Mouse (Mus musculus) heart, embryonic 11.5 days (tissue): ENCODE data around the gene Recql5. TPM values are rescaled to one million over a fixed set of nuclear protein-coding genes. Genes with fewer than 3 reads are reported as not detected.

Experiments
- ATAC-seq: fragments of 200-750 bp; cut with Nextera tagmentation; replicated peaks from 2 replicates; pipeline ENCODE4 v1.8.0; 2017; ENCODE audit warnings: moderate library complexity; ENCODE audit not compliant: insufficient number of reproducible peaks, low FRiP score, low TSS enrichment
- H3K27ac ChIP-seq: fragments of 300-500 bp; sonication (generic); 2 replicates; pipeline ENCODE4 v1.5.1; 2014; ENCODE audit warnings: mild to moderate bottlenecking, low read depth, low read length
- H3K27me3 ChIP-seq: fragments of 300-500 bp; sonication (generic); 2 replicates; pipeline ENCODE4 v1.6.1; 2014; ENCODE audit warnings: mild to moderate bottlenecking, low read length, mixed read lengths; ENCODE audit not compliant: control insufficient read depth, insufficient read depth
- H3K36me3 ChIP-seq: fragments of 300-500 bp; sonication (generic); 2 replicates; pipeline ENCODE4 v1.6.1; 2014; ENCODE audit warnings: mild to moderate bottlenecking, low read length, moderate library complexity, mixed read lengths; ENCODE audit not compliant: control insufficient read depth, insufficient read depth
- H3K4me1 ChIP-seq: fragments of 300-500 bp; sonication (generic); 2 replicates; pipeline ENCODE4 v1.6.1; 2014; ENCODE audit warnings: low read length; ENCODE audit not compliant: control insufficient read depth, insufficient read depth
- H3K4me2 ChIP-seq: fragments of 300-500 bp; sonication (generic); 2 replicates; pipeline ENCODE4 v1.6.1; 2014; ENCODE audit warnings: mild to moderate bottlenecking, moderate library complexity
- H3K4me3 ChIP-seq: fragments of 300-500 bp; sonication (generic); 2 replicates; pipeline ENCODE4 v1.5.1; 2014; ENCODE audit warnings: low read depth, low read length
- H3K9ac ChIP-seq: fragments of 300-500 bp; sonication (generic); 2 replicates; pipeline ENCODE4 v1.6.1; 2014; ENCODE audit warnings: mild to moderate bottlenecking, low read depth, low read length, moderate library complexity
- H3K9me3 ChIP-seq: fragments of 300-500 bp; sonication (generic); replicated peaks from 2 replicates; pipeline ENCODE4 v1.6.1; 2016; ENCODE audit warnings: low read length; ENCODE audit not compliant: control insufficient read depth
- WGBS: fragments of 180-500 bp; shearing (Covaris S2); extraction: QIAGEN DNeasy Blood & Tissue Kit; methylation state at CpG from one replicate; pipeline ENCODE4 v1.1.7; 2014; ENCODE audit not compliant: insufficient replicate concordance; 5-methylcytosine and 5-hydroxymethylcytosine counted together
- polyA plus RNA-seq: library from polyadenylated mRNA; unstranded; fragments of >200 nt; fragmentation: Nextera tagmentation; extraction: Ambion mirVana; gene quantifications from 2 replicates; pipeline ENCODE4 v1.2.1, GENCODE M21; 2014

Gene Recql5
- polyA plus RNA-seq = 12.3 and 13.0 TPM in 2 replicates

DNA sequence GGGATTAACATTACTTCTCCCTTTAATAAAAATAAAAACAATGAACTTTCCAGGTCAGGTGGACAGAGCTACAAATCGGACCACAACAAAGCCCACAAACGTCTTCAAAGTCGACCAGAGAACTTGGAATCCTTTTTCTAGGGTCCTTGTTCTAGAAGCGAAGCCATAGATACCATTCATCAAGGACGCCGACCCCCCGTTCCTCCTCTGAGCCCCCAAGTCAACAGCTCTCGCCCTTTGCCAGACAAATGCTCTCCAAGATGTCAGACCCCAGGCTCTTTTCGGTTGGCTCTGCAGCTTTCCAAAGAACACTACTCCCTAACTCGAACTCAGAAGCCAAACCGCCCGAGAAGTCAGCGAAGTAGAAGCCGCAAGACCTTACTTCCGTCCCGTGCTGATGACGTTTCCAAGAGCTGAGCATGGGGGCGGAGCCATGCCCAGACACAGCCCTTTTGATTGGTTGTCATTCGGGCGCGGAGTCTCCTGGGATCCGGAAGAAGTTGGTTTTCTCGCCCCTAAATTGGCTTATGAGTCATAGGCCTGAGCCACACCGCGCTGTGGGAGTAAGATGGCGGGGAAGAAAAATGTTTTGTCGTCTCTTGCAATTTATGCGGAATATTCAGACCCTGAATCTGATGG, at the start of gene Recql5, which contains the start of gene Sap30bp:
Gene Recql5 (minus strand): TSS at position 370 of the 639 bp plus-strand sequence.
Gene Sap30bp (plus strand): TSS at position 175 of the 639 bp plus-strand sequence.
- Histone ChIP-seq H3K9ac (peak within 1 kb of the TSS; percentile 88), H3K9me3 (no peaks in the 10 kb centered on the region), H3K4me3 (peak within 1 kb of the TSS; percentile 85), H3K36me3 (peaks cover 5% of the 10 kb centered on the region), H3K27ac (peak within 1 kb of the TSS; percentile 51; the same call in 1 of the 2 replicates), H3K4me2 (peak within 1 kb of the TSS; percentile 86), H3K4me1 (peaks cover 15% of the 10 kb centered on the region), H3K27me3 (no peaks in the 10 kb centered on the region)
- ATAC-seq = peak; percentile 97
- WGBS = under 1% methylated on average over 28 of the region's 28 CpGs

DNA sequence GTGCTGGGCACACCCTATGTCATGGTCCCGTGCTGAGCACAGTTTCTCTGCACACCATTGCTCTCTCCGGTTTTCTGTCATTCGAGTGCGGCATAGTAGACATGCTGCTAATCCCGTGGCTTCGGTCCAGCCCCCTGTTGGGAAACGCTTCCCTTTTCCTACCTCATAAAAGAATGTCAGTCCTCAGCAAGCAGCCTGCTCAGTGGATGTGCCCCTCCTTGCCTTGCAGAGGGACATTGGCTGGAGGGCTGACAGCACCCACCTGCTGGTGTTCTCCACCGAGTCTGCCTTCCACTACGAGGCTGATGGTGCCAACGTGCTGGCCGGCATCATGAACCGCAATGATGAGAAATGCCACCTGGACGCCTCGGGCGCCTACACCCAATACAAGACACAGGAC, 49.2 kb upstream of the Recql5 start:
- no peaks in the 10 kb centered on the region for H3K9me3 ChIP-seq
- ATAC-seq = no peak
- no peak overlapping the region for H3K4me2 ChIP-seq
- H3K36me3 ChIP-seq = no peaks in the 10 kb centered on the region
- peaks cover 17% of the 10 kb centered on the region for H3K27me3 ChIP-seq
- 86% methylated on average over 15 of the region's 15 CpGs for WGBS
- no peak overlapping the region for H3K9ac ChIP-seq
- no peaks in the 10 kb centered on the region for H3K4me1 ChIP-seq
- no peak overlapping the region for H3K4me3 ChIP-seq
- no peak overlapping the region for H3K27ac ChIP-seq

GRCm38 (mm10) chr11:115975544-115975943, 42.3 kb upstream of the Recql5 start:
- H3K9ac ChIP-seq = no peak overlapping the region
- H3K4me3 ChIP-seq = no peak overlapping the region

GRCm38 (mm10) chr11:115975083-115975420, 41.8 kb upstream of the Recql5 start:
- WGBS = 5% methylated on average over 15 of the region's 18 CpGs
- H3K9ac ChIP-seq = peak overlapping the region; percentile 63
- H3K27me3 ChIP-seq = peaks cover 49% of the 10 kb centered on the region
- H3K4me3 ChIP-seq = peak overlapping the region; percentile 54
- ATAC-seq = no peak
- no peaks in the 10 kb centered on the region for H3K36me3 ChIP-seq
- peaks cover 6% of the 10 kb centered on the region for H3K4me1 ChIP-seq
- H3K27ac ChIP-seq = no peak overlapping the region
- no peaks in the 10 kb centered on the region for H3K9me3 ChIP-seq
- H3K4me2 ChIP-seq = peak overlapping the region; percentile 84

More at GRCm38 (mm10) chr11:115975544-115975943, 42.3 kb upstream of the Recql5 start:
- Histone ChIP-seq H3K36me3 (no peaks in the 10 kb centered on the region), H3K27ac (no peak overlapping the region), H3K4me1 (peaks cover 6% of the 10 kb centered on the region), H3K9me3 (no peaks in the 10 kb centered on the region), H3K27me3 (peaks cover 51% of the 10 kb centered on the region), H3K4me2 (peak overlapping the region; percentile 84)
- 37% methylated on average over 12 of the region's 12 CpGs for WGBS
- no peak for ATAC-seq

DNA sequence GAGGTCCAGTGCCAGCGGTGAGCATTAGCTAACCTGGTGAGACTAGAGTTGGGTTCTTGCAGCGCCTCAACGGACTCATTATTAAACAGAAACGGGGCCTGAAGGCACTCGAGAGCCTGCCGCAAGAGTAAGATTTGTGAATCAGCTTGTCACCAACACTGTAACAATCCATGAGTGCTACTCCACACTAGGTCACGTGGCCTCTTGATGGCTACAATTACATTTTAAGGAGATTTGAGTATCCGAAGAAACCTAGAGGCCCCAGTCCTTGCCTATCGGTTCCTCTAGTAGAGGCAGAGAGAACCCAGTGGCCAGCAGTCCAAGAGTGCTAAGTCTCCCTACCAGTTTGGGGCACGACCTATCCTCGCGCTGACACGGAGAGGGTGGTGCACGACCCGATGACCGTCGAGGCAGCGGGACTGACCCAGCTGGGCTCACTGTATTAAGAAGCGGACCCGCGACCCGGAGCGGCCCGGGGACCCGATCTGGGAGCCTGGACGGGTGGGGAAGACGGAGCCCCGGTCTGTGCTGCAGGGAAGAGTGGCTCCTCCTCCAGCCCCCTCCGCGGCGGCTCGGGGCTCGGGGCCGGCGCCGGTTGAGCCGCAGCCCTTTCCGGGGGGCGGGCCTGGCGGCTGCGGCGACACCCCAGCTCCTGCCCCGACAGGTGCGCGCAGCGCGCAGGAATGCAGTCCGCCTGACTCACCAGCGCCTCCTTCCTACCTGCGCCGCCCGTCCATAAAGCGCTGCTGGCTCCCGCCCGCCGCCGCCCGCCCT, 41.2 kb upstream of the Recql5 start, which contains the start of gene Itgb4:
Gene Itgb4 (plus strand): TSS at position 401 of the 774 bp plus-strand sequence.
- Histone ChIP-seq H3K36me3 (no peaks in the 10 kb centered on the region), H3K9ac (peak within 1 kb of the TSS; percentile 63), H3K27ac (no peak within 1 kb of the TSS), H3K4me2 (peak within 1 kb of the TSS; percentile 84), H3K4me1 (peaks cover 6% of the 10 kb centered on the region), H3K27me3 (peaks cover 49% of the 10 kb centered on the region), H3K9me3 (no peaks in the 10 kb centered on the region), H3K4me3 (peak within 1 kb of the TSS; percentile 54)
- ATAC-seq = no peak
- WGBS = 12% methylated on average over 43 of the region's 58 CpGs

- no peak overlapping the region for H3K4me2 ChIP-seq
- WGBS = 71% methylated on average over 6 of the region's 6 CpGs
- peaks cover 10% of the 10 kb centered on the region for H3K4me1 ChIP-seq
- peaks cover 10% of the 10 kb centered on the region for H3K36me3 ChIP-seq
- H3K27ac ChIP-seq = no peak overlapping the region
- no peaks in the 10 kb centered on the region for H3K9me3 ChIP-seq
- no peak overlapping the region for H3K4me3 ChIP-seq
- H3K27me3 ChIP-seq = peaks cover 28% of the 10 kb centered on the region
- no peak overlapping the region for H3K9ac ChIP-seq
- no peak for ATAC-seq
These were observed 37.7 kb upstream of the Recql5 start for GRCm38 (mm10) chr11:115971016-115971415.

GRCm38 (mm10) chr11:115970006-115970673, 36.9 kb upstream of the Recql5 start:
- H3K9me3 ChIP-seq = no peaks in the 10 kb centered on the region
- no peak overlapping the region for H3K27ac ChIP-seq
- peaks cover 12% of the 10 kb centered on the region for H3K4me1 ChIP-seq
- WGBS = 60% methylated on average over 15 of the region's 15 CpGs
- peaks cover 19% of the 10 kb centered on the region for H3K27me3 ChIP-seq
- H3K4me2 ChIP-seq = no peak overlapping the region
- peaks cover 15% of the 10 kb centered on the region for H3K36me3 ChIP-seq
- H3K4me3 ChIP-seq = no peak overlapping the region
- ATAC-seq = no peak
- no peak overlapping the region for H3K9ac ChIP-seq

DNA sequence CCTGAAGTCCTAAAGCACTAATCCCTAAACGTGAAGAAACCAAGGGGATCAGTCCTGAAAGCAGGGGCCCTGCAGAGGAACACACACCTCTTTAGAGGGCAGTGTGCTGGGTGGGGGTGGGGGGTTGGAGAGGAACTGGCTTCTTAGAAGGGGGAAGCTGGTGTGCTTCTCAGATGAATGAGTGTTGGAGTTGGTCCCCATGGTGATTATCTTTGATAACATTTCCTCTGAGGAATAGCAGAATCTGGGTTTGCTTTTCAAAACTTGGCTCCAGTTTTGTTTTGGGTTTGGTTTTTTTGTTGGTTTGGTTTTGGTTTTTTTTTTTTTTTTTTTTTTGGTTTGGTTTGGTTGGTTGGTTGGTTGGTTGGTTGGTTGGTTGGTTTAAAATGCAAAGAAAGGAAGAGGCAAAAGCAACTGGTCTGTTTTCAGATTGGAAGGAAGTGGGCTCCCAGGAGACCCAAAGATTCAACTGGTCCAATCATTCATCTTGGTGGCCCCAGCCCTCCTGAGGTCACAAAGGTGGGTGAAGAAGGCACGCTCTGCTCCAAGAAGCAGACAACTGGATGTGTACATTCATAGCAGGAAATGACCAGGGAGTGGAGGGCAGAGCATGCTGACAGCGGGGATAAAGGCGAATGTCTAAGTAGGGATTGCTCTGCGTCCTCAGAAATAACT, 35.6 kb upstream of the Recql5 start:
- WGBS = 50% methylated on average over 5 of the region's 5 CpGs

More for the DNA sequence above, 35.6 kb upstream of the Recql5 start:
- Histone ChIP-seq H3K27ac (no peak overlapping the region), H3K36me3 (peaks cover 26% of the 10 kb centered on the region), H3K9ac (no peak overlapping the region), H3K4me3 (no peak overlapping the region), H3K27me3 (peaks cover 7% of the 10 kb centered on the region), H3K4me1 (peaks cover 12% of the 10 kb centered on the region), H3K4me2 (no peak overlapping the region), H3K9me3 (no peaks in the 10 kb centered on the region)
- no peak for ATAC-seq
